Mouse (Mus musculus): ENCODE data around the gene Birc2.
A peak's percentile ranks its signal among the peaks of the same experiment; 100 is the strongest.
"Not testable (repeated sequence)": the region's sequence is repeated elsewhere in the genome, so short reads cannot be mapped to it uniquely, and the experiment has no call there.

Birc2 gene

DNA sequence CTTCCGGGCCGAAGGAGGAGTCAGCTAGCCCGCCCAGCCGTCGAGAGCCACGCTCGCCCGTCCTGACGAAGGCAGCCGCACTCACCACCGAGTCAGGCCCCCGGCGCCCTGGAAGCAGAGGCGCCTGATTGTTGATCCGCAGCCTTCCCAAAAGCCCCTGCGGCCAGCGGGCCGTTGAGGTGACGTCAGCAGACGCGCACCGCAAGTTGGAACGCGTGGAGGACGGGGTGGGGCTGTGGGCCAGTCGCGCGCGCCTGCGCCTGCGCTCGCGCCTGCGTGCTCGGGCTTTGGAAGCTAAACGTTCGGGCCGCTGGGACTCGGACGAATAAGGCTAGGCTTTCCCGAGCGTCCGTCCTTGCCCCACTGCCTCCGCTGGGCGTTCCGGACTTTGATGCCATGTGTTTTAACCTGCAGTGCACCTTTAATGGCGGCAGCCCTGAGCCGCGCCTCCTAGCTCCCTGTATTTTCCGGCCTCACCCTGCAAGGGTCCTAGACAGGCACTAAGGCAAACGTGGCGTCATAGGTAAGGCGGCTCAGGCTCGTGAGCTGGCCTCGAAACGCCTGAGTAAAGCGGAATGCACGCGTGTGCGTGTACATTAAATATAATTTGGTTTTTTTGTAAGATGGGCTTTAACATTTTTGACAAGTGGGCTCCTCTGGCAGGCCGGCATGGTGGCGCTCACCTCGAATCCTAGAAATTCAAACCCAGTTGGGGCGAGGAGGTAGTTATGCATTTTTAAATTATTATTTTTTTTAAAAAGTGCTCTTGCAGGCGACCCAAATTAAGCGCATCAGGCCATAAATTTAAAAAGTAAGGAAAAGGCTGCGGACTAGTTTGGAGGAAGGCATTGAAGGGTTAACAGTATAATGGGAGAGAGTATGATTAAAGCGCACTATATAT is at the start of gene Birc2:
Birc2 (minus strand) TSS at position 160 of the 901 bp plus-strand sequence.
- peak; percentile 95 for DNase-seq

DNA sequence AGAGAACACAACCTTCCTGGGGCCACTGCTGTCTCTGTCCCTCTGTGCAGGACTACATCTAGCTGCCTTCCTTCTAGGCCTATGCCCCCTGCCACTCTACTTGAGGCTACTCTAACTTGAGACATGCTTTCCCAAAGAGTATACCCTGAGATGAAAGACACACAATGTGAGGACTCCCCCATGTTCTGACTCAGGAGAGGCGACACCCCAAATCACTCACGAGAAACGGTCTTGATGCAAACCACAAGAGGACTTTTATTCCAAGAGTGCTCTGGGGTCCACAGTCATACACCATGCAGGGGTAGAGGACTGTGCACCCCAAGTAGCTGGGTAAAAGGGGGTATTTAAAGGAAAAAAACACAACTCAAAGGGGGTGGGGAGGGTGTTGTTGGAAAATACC is 47.5 kb upstream of the Birc2 start:
- DNase-seq: no peak

DNA sequence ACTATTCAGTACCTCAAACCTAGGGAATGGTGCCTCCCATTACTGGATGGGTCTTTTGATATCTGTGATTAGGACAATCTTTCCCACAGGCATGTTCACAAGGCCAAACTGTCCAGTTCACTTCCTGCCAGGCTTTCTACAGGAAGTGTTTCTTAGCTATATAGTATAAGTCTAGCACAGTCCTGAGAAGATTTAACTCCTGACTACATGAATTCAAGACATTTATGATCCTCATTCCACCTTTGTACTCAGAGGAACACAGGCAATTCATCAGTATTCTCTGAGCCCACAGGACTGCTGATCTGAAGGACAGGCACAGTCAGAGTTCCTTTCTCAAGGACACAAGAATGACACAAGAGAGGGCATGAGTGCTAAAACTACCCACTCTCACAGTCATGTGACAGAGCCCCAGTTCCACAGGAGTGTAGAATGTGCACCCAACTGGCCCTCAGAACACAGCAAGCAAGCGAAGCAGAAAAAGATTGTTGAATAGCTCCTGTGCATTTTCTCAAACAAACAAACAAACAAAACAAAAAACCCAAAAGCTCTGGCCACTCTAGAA is 45.5 kb upstream of the Birc2 start:
- DNase-seq: no peak

DNA sequence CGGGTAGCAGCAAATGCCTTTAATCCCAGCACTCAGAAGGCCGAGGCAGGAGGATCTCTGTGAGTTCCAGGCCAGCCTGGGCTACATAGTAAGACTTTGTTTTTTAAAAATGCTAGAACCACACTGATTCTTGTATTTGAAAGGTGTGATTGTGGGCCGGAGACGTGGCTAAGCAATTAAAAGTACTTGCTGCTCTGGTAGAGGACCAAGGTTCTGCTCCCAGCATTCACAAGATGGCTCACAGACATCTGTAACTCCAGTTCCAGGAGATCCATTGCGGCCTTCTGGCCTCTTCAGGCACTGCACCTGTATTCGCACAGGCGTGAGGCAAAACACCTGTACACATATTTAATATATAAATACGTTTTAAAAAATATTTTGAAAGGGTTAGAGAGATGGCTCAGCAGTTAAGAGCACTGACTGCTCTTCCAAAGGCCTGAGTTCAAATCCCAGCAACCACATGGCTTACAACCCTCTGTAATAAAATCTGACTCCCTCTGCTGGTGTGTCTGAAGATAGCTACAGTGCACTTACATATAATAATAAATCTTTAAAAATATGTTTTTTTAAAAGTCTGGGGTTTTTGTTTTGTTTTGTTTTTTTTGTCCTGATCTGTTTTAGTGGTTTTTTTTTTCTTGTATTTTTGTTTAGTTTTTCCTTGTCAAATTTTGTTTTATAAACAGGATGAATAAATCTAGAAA is 36.8 kb upstream of the Birc2 start:
- DNase-seq: no peak

DNA sequence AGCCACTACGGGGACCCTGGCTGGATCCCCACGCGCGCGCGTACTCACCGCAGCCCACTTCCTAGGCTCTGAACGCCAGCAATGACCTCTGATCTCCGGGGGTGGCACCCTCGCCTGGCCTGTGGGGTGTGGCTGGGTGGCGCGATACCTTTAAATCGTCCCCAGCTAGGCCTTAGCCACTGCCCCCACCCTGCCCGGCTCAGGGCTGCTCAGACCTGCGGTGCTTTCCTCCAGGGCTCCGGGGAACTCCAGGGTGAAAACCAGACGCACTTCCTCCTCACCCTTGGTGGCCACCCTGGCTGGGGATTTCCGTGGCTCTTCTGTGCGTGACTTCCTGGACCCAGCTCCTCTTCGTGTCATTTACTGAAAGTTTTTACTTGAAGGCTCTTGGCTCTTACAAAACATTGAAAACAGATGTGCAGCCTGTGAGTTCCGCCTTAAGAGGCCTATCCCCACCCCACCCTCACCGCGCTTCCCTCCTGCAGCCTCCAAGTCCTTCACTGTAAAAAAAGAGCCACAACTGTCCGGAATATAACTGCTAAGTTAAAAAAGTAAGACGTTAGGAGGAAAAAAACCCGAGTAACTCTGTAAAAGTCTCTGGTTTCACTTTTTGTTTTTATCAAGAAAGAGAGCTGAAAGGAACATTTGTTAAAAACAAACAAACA is 36.0 kb upstream of the Birc2 start, which contains the start of gene Birc3:
Birc3 (minus strand) TSS at position 412 of the 665 bp plus-strand sequence.
- peak; percentile 84 for DNase-seq

DNA sequence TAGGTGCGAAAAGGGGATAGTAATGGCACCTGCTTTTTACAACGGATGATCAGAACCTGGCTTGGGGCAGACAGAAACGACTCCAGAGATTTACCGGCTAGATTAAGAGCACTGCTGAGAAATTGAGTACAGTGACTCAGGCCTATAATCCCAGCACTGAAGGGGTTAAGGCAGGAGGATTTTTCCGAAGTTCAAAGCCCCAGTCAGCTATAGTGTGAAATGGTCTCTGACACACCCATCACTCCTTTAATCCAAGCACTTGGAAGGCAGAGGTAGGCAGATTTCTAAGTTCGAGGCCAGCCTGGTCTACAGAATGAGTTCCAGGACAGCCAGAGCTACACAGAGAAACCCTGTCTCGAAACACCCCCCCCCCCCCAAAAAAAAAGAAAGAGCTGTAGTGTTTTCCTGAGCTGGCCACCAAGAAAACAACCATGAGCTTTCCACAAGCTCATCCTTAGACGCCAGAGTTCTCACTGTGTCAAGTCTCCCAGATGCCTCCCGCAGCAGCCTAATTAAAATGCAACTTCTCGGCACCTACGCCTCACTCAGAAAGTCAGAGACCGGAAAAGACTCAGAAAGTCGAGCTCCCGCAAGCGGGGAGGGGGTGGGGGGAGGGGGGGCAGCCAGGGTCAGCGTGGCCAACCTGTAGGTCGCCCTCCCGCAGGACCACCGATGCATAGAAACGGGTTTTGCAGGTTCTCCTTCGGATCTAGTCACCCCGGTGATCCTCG is 35.3 kb upstream of the Birc2 start:
- DNase-seq: no peak

DNA sequence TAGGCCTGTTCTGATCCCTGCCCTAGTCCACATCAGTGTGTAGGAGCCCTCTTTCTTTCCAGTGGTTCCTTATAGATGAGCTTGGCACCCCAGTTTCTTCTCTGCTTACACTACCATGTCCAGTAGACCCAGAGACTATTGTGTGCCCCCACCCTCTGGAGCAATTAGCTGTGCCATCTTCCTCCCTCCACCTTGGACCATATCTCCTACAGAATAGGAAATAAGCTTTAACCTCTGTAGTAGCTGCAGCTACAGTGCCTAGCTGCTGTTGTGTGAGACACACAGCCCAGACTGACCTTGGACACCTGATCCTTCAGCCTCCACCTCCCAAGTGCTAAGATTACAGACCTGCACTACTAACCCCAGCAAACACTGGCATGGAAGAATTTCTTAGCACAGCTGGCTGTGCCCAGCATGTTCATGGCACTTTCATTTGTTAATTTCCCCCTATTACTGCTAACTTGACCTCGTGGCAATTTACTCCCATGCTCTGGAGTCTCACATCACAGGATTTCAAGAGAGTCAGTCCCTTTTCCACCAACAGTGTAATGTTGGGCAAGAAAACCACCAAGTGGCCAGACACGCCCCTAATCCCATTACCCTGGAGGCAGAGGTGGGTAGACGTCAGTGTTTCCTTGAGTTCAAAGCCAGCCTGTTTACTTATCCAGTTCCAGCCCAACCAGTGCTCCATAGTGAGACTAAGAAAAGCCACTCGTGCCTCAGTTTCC is 34.6 kb upstream of the Birc2 start:
- no peak for DNase-seq

DNA sequence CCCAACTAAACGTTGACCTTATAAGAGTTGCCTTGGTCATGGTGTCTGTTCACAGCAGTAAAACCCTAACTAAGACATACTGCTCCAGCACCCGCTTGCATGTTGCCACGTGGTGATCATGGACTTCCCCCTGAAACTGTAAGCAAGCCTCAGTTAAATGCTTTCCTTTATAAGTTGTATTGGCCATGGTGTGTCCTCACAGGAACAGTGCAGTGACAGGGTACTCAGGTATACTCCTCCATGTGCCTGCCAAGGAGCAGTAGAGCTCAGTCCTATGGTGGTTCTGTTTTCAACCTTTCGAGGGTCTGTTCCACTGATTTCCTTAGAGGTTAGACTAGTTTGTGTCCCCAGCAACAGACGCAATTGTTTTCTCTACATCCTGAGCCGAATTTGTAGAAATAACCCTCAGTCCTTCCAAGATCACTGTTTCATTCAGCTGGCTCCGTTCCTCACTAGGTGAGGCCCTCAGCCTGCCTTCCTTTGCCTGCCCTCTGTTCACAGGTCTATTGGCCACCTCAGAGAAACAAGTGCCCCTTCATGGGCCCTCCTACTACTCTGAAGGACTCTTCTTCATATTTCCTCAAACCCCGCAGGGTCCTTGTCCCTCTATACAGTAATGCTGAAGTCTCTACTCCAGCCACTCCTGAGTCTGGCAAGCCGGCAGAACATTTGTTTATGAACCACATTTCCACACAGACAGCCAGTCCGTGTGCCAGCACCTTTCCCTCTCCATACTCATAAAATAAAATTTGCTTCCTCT is 33.9 kb upstream of the Birc2 start:
- no peak for DNase-seq

DNA sequence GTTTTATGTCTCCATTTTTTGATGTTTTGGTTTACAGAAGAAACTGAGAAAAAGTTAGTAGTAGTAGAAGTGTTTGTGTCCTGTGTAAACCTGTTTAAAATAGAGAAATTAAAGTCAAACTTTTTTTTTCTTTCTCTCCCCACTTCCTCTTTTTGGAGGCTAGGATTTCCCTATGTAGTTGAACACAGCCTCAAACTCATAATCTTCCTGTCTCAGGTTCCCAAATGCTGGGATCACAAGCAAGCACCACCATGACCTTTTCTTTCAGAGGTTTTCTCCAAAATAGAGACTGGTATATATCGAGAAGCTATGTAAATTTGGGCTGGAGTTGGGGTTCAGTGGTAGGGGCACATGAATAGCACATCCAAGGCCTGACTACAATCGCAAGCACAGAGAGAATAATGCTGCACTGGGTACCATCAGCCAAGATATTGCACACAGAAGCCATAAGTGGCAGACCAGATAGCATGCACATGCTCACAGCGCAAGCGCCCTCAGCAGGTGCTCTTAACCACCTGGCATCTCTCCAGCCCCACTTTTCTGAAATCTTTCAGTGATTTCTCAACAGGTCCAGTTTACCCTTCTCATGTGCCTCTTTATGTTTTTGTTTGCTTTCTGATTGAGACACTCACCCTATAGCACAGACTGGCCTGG is 32.1 kb upstream of the Birc2 start:
- no peak for DNase-seq

DNA sequence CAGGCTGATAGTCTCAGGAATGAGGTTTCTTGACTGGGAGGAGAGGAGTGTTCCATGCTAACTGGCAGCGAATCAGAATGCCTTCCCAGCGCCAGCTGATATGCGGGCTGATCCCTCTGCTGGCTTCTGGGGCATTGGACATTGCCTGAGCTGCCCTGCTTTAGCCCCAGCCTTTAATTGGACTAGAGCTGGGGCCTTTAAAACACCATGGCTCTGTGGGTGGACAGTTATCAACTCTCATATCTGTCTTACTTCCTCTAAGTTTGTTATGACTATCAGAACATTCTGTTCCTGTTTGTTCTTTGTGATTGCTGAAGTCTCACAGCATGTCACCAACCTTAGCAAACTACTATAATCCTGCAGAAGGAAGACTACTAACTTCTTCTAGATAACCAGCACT is 31.1 kb upstream of the Birc2 start:
- DNase-seq: no peak

DNA sequence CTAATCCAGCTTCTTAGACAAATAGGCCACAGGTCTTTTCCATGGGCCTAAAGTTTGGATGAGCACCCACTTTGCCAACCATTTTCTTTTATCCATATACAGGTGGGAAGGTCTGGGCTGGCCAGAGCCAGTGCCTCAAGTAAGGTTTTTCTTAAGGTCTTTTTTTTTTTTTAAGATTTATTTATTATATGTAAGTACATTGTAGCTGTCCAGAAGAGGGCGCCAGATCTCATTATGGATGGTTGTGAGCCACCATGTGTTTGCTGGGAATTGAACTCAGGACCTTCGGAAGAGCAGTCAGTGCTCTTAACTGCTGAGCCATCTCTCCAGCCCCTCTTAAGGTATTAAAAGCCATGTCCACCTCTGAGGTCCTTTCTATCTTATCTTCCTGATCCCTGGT is 30.1 kb upstream of the Birc2 start:
- DNase-seq: not testable (repeated sequence)

DNA sequence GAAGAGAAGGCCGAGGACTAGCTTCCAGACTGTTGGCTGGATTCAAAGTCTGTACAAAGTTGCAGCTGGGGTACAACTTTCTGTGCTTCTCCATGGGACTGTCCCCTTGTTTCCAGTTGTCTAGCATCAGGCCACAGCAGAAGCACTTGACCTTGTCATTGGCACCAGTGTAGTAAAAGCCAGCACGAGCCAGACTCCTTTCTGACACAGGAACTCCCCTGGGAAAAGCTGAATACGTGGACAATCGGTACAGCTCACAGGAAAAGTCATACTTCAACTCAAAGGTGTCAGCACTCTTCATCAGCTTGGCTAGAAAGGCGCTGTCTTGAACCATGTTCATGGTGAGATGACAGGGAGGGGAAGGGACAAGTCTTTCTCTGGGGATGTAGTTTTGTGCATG is 24.1 kb upstream of the Birc2 start:
- DNase-seq: no peak

DNA sequence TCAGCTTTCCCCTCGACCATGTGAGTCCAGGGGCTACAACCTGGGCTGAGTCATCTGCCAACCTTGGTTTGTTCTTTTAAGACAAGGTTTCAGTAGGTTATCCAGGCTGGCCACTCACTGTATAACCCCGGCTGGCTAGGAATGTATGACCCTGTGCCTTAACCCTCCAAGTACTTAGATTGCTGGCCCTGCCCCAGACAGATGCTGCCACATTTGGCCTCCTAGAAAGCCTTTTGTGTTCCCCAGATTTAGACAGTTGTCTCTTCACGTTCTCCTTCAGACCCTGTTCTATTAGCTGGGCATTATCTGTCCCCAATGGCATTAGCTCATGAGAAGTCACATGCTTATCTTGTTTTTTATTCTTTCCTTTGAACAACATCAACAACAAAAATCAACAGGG is 19.0 kb upstream of the Birc2 start:
- no peak for DNase-seq

DNA sequence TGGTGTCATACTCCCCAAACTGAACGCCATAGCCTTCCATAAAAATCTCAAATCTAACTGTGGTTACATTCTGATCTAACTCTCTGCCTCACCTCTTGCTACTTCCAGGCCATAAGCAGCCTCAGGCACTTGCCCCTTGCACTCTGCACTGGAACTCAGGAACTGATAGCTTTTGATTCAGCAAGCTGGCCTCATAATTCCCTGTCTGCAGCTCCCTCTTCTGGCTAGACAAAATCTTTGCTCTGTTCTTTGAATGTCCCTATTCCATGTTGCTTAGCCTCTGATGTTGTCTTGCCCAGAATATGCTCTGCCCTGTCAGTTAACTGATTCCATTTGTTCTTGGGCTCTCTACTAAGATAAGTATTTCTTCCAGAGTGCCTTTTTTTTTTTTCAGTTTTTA is 18.5 kb upstream of the Birc2 start:
- DNase-seq: peak; percentile 47

DNA sequence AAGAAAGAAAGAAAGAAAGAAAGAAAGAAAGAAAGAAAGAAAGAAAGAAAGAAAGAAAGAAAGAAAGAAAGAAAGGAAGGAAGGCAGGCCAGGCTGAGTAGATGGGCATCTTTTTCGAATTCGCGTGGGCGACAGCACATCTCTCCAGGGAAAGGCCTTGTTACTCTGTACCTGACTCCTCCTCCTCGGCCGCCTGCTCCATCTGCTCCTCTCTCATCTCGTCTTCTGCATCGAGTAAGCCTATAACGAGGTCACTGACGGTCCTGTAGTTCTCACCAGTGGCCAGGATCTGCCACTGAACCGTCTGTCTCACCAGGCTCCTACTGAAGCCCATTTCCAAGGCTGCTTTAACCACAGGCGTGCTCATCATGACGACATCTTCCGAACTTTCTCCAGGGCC is 17.3 kb upstream of the Birc2 start:
- not testable (repeated sequence) for DNase-seq

DNA sequence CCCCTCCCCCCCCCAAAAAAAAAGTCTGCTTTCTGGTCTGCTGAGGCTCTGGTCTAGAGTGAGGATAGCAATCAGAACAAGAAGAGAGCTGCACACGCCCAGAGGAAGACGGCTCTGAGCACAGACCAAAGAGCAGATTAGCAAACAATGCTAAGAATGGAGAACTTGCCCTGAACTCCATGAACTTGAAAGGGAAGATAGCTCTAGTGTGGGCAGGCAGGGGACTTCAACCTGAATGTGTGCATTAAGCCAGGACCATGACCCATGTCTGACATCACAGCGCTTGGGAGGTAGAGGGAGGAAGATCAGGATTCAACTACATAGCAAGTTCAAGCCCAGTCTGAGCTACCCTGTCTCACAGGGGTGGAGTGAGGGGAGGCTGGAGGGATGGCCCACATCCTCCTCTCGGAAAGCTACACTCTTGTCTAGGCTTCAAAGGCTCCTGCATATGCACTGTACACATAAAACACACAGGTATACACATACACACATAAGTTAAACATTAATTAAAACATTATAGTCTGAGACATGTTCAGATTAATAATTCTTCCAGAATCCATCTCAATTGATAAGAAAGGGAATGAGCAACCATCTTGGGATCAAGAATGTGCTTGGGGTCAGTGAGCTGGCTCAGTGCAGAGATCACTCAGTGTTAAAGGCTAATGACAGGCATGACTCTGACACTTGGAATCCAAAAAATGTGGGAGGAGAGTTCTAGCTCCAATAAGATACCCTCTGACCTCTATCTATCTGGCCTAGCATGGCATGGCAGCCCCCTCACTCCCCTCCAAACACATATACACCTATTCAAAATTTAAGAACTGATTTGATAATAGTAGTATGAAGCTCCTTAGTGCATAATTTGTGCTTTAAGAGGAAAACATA is 15.7 kb upstream of the Birc2 start:
- DNase-seq: no peak

DNA sequence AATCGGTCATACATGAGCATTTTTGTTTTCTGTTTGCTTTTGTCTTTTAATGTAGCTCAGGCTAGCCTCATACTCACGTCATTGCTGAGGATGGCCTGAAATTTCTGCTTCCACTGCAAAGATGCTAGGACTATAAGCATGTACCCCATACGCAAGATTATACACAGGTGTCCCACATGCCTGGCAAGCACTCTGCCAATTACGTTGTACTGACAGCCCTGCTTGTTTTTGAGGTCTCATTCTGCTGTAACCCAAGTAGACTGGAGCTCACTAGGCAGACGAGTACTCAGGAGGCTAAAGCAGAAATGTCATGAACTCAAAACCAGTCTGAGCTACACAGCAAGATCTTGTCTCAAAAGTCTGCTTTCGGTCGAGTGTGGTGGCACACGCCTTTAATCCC is 15.0 kb upstream of the Birc2 start:
- no peak for DNase-seq

DNA sequence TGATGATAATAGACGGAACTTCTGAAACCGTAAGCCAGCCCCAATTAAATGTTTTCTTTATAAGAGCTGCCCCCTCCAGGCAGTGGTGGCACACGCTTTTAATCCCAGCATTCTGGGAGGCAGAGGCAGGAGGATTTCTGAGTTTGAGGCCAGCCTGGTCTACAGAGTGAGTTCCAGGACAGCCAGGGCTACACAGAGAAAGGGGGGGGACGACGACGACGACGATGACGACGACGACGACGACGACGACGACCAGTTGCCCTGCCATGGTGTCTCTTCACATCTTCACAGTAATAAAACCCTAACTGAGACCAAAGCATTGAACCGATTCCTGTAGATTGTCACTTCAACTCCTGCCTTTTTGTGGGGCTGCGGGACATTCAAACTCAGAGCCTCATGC is 11.3 kb upstream of the Birc2 start:
- no peak for DNase-seq

DNA sequence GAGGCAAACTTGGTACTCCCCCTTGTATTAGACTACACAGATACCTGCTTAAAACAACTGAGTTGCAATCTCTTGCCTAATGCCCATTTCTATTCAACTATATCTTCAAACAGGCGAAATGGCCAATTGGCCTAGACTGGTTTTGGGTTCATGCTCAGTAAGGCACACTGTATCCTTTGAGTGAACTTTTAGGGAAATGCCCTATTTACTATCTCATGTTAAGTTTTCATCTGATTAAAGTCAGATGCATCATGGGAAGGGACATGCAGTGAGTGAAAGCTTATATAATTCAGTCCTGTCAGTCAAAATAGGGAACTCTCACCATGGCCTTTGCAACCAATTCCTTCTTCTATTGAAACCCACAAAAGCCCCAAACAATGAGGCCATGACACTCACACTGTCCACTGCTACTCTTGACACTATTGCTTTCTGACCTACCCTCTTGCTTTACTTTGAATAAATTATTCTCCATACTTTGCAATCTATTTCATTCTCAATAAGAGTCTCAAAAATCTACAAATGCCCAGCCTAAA is 9.9 kb upstream of the Birc2 start:
- DNase-seq: no peak
